Mouse (Mus musculus) inflammation-experienced regulatory T-cells, adult 16 weeks (primary cell): ENCODE data around the gene Gm5741. TPM values are rescaled to one million over a fixed set of nuclear protein-coding genes. Genes with fewer than 3 reads are reported as not detected.

Source experiments
- polyA plus RNA-seq: library from polyadenylated mRNA; unstranded; fragments of 100-300 nt; shearing (Covaris generic); gene quantifications from one replicate; pipeline ENCODE4 v1.2.1, GENCODE M21; 2017

Gene Gm5741
- 2.4 TPM for polyA plus RNA-seq

GRCm38 (mm10) chr8:85067982-85068381, at the start of gene Gm5741:
Gene Gm5741 (minus strand): TSS chr8:85067982.

GRCm38 (mm10) chr8:85083108-85083813, 15.5 kb upstream of the Gm5741 start, which contains the start of gene Man2b1:
Gene Man2b1 (plus strand): TSS chr8:85083270.

DNA sequence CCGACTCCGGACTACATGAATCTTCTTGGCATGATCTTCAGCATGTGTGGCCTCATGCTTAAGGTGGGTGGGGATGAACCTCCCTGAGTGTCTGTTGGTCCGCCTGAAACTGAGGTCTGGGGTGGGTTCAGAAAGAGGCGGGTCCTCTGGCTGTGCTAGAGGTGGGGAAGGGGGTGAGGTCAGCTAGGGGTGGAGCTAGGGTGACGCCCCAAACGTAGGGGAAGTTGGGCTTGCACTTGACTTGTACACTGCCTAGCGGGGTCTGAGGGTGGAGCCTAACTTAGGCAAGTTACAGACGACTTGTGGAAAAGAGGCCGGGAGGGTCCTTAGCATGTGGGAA, 13.4 kb upstream of the Gm5741 start, which contains the start of gene Wdr83:
Gene Wdr83 (minus strand): TSS at position 91 of the 340 bp plus-strand sequence.

DNA sequence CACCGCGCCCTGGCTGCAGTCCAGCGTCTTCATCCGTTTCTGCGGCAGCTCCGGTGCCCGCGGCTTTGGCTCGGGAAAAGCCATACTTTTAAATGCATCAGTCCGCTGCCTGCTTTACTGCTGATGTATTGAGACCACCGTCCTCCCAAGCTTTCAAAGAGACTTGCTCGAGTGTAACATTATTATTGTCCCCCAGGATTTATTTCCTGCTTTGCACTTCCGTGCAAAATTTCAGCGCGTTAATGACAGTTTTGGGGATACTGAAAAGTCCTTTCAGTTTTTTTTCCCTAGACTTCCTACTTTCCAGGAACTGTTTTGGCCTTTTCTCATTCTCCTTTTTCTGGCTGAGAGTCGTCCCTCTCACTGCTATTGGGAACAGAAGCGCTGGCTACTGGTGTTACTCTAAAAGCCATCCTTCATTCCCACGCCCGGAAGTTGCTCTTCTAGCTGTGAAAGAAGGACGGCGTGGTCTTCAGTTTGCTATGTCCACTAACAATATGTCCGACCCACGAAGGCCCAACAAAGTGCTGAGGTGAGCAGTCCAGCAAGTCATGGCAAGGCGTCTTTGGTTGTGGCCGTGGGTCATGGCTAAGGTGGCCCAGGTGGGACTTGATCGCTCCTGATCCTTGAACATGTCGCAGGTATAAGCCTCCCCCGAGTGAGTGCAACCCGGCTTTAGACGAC, 12.9 kb upstream of the Gm5741 start, which contains the start of gene Wdr83os:
Gene Wdr83os (plus strand): TSS at position 209 of the 684 bp plus-strand sequence.

GRCm38 (mm10) chr8:85071514-85072281, 3.9 kb upstream of the Gm5741 start, which contains the start of gene Dhps:
Gene Dhps (plus strand): TSS chr8:85071757.

DNA sequence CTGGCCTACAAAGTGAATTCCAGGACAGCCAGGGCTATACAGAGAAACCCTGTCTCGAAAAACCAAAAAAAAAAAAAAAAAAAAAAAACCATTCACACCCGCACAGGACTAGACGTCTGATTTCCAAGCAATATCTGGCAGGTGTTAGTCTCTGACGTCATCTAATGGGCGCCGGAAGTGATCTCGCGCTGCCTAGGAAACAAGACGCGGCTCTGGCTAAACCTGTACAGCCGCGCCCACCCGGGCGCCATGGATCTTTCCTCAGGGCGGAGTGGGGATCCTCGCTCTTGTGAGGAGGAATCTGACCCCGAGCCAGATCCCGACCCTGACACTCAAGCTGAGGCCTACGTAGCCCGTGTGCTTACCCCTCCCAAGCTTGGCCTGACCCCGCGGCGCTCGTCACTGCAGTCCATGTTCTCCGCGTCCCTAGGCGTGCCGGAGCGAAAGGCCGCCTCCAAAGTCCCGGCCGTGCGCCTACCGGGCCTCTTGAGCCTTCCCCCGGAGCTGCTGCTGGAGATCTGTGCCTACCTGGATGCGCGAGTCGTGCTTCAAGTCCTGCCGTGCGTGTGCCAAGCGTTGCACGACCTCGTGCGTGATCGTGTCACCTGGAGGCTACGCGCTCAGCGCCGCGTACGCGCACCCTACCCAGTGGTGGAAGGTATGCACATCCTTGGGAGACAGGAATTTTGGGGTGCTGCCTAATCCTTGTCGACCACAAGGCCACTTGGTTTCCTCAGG, 7.7 kb downstream of the Gm5741 start, which contains the start of gene Fbxw9:
Gene Fbxw9 (plus strand): TSS at position 177 of the 738 bp plus-strand sequence.

GRCm38 (mm10) chr8:85036718-85037365, 30.9 kb downstream of the Gm5741 start, which contains the start of gene Tnpo2:
Gene Tnpo2 (plus strand): TSS chr8:85036915.

GRCm38 (mm10) chr8:85026670-85027515, 40.9 kb downstream of the Gm5741 start, which contains the start of gene Trir:
Gene Trir (plus strand): TSS chr8:85026823.

DNA sequence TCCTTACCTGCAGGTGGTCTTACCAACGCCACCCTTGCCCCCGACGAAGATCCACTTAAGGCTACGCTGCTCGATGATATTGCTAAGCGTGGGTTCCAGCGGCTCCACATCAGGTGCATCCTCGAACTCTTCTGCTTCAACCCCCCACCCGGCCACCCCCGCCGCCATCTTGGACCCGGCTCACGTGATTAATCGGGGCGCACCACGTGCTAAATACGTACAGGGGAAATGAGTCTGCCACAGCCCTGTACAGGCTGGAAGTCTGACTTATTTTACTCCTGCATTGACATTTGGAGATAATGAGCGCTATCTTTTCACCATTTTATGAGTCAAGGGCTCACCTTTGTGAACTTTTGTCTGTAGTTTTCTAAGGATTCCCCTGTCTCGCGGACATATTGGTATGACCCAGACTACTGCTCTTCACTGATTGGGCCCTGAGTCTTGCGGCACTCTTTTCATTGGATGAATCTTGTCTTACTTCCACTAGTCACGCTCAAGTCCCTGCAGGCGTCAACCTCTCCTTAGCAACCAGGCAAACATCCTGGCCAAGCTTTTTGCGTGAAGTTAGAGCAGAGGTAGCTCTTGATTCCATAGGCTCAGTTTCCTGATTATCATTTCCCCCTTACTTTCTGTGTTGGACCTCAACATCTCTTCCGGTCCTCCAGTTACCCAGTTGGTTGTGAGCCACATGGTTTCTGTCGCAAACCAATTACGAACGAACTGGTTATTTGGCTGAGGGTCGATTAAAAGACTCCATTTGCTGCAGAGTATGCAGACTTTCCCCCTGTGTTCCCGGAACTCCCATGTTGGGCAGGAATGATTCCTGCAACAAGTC, 42.5 kb downstream of the Gm5741 start, which contains the start of gene Asna1:
Gene Asna1 (minus strand): TSS at position 184 of the 835 bp plus-strand sequence.

Other genes starting within 250 kb of the Gm5741 start
- gene Dand5, start 245.2 kb downstream of the Gm5741 start, polyA plus RNA-seq, result 9.0 TPM
- 30.6 TPM for gene Gadd45gip1, start 236.5 kb downstream of the Gm5741 start, polyA plus RNA-seq
- 211 TPM for gene Rad23a, start 227.3 kb downstream of the Gm5741 start, polyA plus RNA-seq
- gene Calr, start 221.0 kb downstream of the Gm5741 start, polyA plus RNA-seq, result 499 TPM
- gene Farsa, start 211.0 kb downstream of the Gm5741 start, polyA plus RNA-seq, result 111 TPM
- 8.3 TPM for gene Syce2, start 195.9 kb downstream of the Gm5741 start, polyA plus RNA-seq
- 37.3 TPM for gene Gcdh, start 174.1 kb downstream of the Gm5741 start, polyA plus RNA-seq
- gene Klf1, start 166.1 kb downstream of the Gm5741 start, polyA plus RNA-seq, result 0.32 TPM
- 21.8 TPM for gene Dnase2a, start 159.4 kb downstream of the Gm5741 start, polyA plus RNA-seq
- 1.5 TPM for gene Mast1, start 130.6 kb downstream of the Gm5741 start, polyA plus RNA-seq
- 0.24 TPM for gene Rtbdn, start 121.0 kb downstream of the Gm5741 start, polyA plus RNA-seq
- gene Gm49661, start 98.5 kb downstream of the Gm5741 start, polyA plus RNA-seq, result not detected
- 247 TPM for gene Prdx2, start 98.4 kb downstream of the Gm5741 start, polyA plus RNA-seq
- 101 TPM for gene Rnaseh2a, start 98.2 kb downstream of the Gm5741 start, polyA plus RNA-seq
- gene Junb, start 89.3 kb downstream of the Gm5741 start, polyA plus RNA-seq, result 568 TPM
- gene Hook2, start 77.4 kb downstream of the Gm5741 start, polyA plus RNA-seq, result 10.4 TPM
- not detected for gene Best2, start 53.5 kb downstream of the Gm5741 start, polyA plus RNA-seq
- 40.2 TPM for gene Asna1, start 42.7 kb downstream of the Gm5741 start, polyA plus RNA-seq
- 202 TPM for gene Trir, start 41.2 kb downstream of the Gm5741 start, polyA plus RNA-seq
- gene Tnpo2, start 31.1 kb downstream of the Gm5741 start, polyA plus RNA-seq, result 49.4 TPM
- gene Fbxw9, start 7.9 kb downstream of the Gm5741 start, polyA plus RNA-seq, result 9.1 TPM
- gene Dhps, start 3.8 kb upstream of the Gm5741 start, polyA plus RNA-seq, result 82.7 TPM
- gene Wdr83os, start 12.8 kb upstream of the Gm5741 start, polyA plus RNA-seq, result 178 TPM
- gene Wdr83, start 13.3 kb upstream of the Gm5741 start, polyA plus RNA-seq, result 40.6 TPM
- gene Man2b1, start 15.3 kb upstream of the Gm5741 start, polyA plus RNA-seq, result 177 TPM
- not detected for gene Zfp791, start 55.1 kb upstream of the Gm5741 start, polyA plus RNA-seq
- gene Cks1brt, start 83.9 kb upstream of the Gm5741 start, polyA plus RNA-seq, result not detected
- not detected for gene Olfr371, start 158.0 kb upstream of the Gm5741 start, polyA plus RNA-seq
- 25.7 TPM for gene Orc6, start 231.7 kb upstream of the Gm5741 start, polyA plus RNA-seq
- gene Vps35, start 231.8 kb upstream of the Gm5741 start, polyA plus RNA-seq, result 131 TPM